Mouse (Mus musculus): Measurements from ENCODE around the gene Smarcc1.

- no peak for TF ChIP-seq EP300 (IDR thresholded peaks at IDR 0.05; ENCODE audit: low read depth)
- no peak for TF ChIP-seq CTCF (IDR thresholded peaks at IDR 0.05; ENCODE audit: low read depth)
Observed at GRCm38 (mm10) chr9:110199870-110200269, 82.4 kb downstream of the Smarcc1 start.
